Mouse (Mus musculus) heart, adult 2 months (tissue): Measurements from ENCODE around the gene Thsd7a.

ENCODE experiments used
- CTCF ChIP-seq: fragments of 200-600 bp; IDR thresholded peaks from 2 replicates; pipeline ENCODE4 v1.8.1; 2022; ENCODE audit warnings: antibody characterized with exemption, mild to moderate bottlenecking, moderate library complexity
- POLR2A ChIP-seq: fragments of 200-500 bp; IDR thresholded peaks from 2 replicates; pipeline ENCODE4 v1.6.1; 2011; ENCODE audit warnings: mild to moderate bottlenecking, low read depth, low read length, control low read depth; ENCODE audit not compliant: insufficient read depth

DNA sequence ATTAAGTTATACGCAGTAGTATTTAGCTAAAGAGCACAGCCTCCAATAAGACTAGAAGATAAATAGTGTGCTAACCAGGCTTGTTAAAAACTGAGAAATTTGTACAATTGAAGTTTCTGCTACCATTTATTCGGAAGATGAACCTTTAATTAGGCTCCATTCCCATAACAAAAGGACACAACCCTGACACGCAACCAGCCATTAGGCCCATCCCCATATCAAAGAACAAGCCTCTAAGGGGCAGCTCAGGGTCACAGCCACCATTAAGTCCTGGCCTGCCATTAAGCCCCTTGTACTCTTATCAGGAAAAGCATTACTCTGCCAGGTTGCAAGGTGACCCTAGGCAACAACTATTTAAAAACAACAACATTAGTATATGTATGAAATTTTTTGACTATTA lies 198.0 kb downstream of the Thsd7a start:
- TF ChIP-seq POLR2A (no peak), CTCF (no peak)
